Mouse (Mus musculus): Measurements from ENCODE around the gene Jph3.

The Jph3 gene

DNA sequence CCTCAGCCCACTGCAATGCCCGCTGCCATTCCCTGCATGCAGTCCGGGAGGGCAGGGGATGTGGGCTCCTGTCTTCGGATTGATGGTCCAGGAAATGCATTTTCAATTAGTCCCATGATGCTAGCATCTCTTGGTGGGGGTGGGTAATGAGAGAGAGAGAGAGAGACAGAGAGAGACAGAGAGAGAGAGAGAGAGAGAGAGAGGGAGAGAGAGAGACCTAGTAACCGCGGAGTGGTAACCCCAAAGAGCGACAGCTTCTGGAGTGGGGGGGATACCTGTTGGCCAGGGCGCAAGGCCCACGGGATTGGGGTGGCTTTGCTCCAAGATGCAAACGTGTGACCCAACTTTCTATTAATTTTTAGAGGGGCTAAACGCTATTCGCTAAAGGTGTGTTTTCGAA lies at the start of gene Jph3:
Gene Jph3 (plus strand): TSS at position 301 of the 400 bp plus-strand sequence.
- DNase-seq, result no peak

DNA sequence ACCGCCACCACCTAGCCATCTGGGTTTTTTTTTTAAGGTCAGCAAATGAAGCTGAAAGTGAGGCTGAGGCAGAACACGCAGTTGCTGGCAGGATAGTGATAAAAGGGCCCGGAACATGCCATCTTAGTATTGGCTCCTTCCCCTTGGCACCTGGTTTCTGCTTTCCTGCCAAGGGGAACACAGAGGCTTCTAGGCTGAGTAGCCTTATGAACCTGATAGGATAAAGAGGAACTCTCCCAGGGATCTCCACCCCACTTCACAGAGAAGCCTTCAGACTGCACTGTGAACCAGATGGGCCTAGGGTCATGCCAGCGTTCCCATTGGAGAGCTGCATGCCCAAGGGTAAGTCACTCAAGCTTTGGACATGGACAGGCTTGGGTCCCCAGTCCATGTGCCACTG lies 48.5 kb upstream of the Jph3 start:
- DNase-seq, result no peak

DNA sequence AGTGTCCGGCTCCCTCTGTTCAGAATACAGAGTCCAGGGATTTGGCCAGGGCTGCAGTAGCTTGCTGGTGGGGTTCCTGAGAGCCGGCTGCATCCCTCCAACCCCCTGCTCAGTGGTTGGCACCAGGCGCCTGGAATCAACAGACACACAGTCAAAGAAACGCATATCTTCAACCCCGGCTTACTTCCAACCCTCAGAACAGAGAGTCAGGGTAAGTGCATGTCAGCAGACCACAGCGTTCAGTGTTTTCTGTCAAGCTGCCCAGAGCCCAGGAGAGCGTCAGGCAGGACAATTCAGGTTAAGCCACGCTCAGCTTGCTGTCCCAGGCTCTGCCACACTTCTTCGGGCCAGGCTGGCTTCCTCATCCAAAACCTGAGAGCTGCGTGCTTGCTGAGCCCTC lies 48.0 kb upstream of the Jph3 start:
- DNase-seq, result no peak

DNA sequence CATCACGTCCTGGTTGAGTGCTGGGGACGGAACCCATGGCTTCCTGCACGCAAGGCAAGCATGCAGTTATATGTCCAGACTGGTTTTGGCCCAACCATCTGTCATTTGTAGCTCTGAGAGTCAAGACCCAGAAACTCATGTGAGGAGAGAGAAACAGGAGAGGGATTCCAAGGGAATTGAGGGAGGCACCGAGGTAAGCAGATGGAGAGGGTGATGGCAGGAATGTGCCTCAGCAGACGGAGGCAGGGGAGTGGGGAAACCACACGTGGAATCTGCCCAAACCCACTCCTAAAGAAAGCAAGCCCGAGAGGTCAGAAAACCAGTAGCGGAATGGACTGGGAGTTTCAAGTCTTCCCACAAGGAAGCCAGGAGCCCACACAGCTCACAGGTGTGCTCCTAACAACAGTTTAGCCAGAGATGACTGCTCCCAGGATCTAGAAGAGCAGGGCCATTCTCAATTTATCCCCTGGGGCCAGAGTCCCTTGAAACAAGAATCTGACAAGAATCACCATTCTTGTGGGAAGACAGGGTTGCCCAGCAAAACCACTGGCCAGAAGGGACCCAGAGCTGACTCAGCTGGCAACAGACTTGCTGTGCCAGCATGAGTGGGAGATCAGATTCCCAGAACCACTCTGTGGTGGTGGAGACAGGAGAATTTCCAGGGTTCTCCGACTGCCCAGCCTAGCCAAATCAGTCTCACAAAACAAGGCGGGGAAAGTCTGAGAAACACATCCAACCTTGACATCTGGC lies 46.2 kb upstream of the Jph3 start:
- DNase-seq, result no peak

DNA sequence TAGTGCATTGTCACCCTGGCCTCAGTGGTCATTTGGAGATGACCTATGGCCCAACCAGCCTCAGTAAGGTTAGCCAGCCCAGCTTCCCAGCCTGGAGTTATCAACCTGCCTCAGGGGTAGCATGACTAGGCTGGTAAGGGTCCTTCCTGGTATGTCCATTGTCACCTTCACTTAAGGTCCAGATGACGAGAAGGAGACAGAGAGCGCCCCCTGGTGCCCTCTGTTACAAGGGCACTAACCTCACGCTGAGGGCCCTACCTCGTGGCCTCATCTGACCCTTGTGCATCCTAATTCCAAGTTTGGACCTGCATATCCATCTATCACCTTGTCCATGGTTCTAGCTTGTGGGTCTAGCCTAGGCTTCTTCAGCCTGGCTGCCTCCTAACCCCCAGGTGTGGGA lies 44.0 kb upstream of the Jph3 start:
- peak; percentile 51 for DNase-seq

DNA sequence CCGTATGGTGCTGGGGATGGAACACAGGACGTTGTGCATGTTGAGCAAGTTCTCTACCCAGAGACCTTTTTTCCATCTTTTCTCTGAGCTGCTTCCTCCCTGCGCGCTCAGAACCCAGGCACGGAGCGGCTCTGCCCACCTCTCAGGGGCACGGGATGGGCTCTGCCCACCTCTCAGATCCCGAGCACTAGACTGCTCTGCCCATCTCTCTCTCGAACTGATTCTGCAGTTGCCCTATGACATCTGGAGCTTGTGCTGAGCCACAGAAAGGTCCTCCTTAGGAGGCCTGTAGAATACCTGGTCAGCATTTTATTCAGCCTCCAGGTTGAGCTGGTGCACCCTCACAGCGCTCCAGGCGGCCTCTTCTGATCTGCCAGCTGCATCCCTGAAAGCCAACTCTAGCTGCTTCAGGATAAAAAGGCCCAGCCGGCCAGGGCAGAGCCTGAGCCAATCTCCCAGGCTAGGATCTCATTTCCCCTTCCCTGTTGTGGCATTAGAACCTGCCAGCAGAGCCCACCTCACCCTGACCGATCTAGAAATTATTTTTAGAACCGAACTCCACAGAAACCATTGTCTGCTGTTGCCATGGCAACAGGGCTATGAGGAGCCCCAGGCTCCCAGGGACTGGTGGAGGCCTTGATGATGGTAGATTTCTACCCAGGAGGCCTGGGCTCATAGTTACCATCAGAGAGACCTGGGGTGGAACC lies 41.8 kb upstream of the Jph3 start:
- DNase-seq, result no peak

DNA sequence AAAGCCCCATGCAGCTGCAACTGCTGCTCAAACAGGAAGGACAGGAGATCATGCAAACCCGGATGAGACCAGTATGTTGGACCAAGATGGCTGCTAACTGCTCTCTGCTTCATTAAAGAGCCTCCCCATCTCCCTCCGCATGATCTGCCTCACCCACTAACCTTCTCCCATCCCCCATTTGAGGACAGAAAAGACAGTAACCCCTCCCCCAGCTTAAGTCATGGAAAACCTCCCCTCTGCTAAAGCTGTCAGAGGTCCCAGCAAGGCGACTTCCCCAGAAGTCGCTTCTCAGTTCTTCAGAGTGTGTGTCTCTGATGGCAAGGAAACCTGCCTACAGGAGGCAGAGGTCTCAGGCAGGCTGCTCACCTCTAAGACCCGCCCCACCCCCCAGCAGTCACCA lies 40.9 kb upstream of the Jph3 start:
- DNase-seq, result no peak

DNA sequence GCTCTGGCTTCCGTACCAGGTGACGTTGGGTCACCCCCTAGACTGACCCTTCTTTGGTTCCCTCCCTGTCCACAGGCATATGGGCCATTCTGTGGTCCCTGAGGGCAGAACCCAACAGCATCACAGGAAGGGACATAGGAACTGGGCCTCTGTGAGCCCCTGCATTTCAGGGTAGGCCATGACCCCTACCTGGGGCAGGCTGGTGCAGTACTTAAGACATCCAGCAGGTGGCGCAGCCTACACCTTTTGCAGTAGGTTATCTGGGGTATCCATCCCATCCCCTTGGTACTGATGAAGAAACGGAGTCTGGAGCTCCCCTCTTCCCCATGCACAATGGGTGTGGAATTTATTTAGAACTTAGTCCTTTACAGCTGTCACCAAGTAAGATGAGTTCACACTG lies 35.0 kb upstream of the Jph3 start:
- peak; percentile 56 for DNase-seq

DNA sequence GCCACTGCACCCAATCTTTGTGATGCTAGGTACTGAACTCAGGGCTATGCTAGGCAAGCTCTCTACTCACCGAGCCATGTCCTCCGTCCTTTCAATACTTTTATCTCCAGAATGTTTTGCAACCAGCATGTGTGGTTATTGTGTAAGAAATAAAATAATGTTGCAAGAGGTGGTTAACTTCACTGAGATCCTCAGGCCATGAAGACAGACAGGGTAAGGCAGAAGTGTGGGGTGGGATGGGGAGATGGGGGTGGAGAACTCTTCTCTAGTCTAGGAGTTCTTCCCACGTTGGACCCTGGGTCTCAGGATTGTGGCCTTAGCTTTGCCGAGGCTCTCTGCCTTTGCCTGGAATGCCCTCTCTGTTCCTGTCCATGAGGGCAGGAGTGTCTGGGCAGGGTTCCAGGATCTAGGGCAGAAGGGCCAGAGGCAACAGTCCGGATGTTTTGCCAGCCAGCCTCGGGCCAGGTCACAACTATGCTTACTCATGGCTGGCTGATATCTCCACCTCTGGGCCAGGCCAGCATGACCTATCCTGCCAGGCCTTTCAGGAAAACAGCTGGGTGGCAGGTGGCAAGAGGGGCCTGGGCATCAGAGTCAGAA lies 33.7 kb upstream of the Jph3 start:
- no peak for DNase-seq

DNA sequence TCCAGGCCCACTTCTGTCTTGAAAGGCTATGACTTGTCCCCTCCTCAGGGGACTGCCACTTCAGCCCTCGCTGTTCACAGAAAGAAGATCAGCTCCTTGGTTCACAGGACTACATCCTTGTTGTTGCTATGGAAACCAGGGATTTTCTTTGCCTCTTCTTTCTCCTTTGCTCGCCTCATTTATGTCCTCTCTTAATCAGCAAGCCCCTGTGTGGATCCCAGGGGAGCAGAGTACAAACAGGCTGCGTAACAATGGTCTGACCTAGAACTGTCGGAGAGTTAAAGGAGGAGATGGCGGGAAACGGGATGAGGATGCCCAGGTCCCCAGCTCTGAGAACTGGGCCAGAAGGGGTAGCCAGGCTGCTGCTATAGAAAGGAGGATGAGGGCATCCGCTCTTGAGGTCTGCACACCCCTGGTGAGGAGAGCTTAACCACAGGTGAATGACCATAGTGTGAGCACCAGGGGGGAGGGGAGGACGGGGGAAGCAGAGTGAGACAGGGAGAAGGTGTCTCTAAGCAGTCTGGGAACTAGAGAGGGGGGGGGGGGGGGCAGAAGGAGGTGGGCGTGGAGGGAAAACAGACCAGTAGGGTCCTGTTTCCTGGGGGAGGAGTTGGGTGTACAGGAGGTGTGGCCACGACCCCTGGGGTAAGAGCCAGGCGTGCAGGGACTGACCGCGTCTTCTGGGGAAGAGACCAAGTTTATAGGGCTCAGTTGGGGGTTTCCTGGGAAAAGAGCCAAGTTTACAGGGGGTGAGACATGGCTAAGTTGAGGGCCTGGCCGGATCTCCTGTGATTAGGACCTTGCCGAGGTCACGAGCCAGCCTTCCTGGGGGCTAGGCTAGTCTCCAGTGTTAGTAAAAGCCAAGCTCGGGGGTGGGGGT lies 31.4 kb upstream of the Jph3 start:
- no peak for DNase-seq

DNA sequence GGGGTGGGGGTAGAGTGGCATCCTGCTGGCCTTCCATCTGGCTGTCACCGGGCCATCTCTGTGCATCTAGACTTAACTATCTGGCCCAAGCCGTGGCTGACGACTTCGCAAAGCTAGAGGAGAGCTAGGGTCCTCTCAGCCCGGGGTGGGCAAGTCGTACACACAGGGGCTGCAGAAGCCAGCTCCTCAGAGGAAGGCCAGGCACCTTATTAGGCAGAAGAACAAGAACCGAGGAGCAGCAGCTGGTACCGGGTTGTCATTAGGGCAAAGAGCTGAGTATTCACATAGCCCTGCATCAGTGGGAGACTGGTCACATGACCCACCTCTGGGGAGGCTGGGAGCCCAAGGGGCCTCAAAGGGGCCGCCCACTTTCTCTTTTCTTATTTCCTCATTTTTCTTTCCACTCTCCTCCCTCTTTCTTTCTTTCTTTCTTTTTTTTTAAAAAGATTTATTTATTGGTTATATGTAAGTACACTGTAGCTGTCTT lies 30.8 kb upstream of the Jph3 start:
- DNase-seq, result no peak

DNA sequence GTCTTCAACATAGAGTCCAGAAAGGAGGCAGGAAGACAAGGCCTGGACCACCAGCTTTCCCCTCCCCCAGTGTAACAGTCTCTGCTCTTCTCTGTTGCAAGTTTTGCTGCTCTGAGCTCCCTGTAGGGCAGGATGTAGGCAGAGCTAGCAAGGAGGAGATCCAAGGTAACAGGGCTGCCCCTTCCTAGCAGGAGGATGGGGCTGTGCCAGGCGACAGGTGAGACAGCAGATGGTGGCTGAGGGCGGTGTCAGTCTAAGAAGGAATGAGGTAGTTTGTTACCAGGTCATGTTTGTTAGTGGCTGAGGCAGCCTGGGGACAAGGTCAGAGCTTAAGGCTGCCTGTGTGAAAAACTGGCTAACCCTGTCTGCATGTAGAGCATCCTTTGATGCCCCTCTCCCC lies 29.5 kb upstream of the Jph3 start:
- DNase-seq, result no peak

DNA sequence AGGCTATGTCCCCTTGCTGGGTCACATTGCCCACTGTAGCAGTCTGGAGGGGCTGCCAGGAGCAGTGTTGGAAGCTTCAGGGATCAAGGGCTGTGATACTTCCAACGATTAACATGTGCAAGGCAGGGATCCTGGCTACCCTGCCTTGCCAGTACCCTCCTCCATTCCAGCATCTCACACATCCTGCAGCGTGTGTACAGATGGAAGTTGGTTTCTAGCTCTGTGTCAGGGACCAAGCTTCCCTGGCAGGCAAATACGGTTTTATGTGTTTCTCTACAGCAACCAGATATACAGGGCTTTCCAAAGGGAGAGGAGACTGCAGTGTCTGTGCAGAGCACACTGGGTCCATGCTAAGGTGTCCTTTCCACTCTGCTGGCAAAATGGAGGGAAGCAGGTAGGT lies 24.2 kb upstream of the Jph3 start:
- no peak for DNase-seq

DNA sequence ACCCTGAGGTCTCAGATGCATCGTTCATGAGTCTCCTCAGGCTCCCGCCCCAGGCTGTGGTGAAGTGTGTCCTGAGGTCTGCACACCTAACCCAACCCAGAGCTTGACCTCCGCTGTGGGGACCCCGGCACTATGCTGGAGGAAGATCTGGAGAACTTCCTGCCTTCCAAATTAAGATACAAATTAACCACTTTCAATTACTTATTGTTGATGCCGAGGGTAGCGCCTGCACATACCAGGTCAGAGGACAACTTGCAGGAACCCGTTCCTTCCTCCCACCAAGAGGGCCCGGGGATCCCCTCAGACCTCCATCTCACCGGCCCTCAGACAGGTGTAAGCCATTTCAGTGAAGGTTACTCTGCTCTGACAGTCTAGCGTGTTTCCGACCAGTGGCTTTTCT lies 22.5 kb upstream of the Jph3 start:
- DNase-seq, result no peak

DNA sequence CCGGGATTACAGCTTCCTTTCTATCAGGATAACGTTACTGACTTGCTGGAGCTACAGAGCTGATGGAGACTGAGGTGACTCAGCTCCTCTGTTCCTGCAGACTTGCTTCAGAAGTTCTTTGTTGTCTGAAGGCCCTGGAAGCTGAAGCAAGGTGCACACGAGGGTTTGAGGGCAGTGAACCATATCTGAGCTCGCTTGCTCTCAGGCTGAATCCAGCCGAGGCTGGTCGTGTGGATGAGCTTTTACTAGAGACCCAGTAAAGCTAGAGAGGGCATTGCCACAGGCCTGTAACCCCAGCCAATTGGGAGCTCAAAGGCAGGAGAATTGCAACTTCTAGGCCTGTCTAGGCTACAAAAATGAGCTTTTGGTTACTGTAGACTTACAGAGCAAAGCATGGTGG lies 21.0 kb upstream of the Jph3 start:
- DNase-seq, result no peak

DNA sequence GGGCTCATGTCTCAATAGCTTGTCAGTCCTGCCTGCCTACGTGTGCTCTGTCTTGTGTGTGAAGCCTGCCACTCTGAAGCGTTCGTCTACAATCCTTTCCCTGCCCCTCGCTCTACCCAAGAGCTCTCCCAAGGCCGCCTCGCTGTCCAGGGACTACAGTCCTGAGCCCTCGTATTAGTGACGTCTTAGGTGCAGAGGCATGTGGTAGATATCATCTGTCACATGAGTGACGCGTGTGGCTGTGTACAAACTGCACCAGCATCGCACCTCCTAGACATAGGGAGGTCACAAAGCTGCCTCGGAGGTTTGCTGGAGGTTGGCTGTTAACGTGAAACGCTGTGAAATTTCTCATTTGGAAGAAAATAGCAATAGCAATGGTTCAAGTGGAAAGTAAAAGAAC lies 11.9 kb upstream of the Jph3 start:
- DNase-seq, result no peak

DNA sequence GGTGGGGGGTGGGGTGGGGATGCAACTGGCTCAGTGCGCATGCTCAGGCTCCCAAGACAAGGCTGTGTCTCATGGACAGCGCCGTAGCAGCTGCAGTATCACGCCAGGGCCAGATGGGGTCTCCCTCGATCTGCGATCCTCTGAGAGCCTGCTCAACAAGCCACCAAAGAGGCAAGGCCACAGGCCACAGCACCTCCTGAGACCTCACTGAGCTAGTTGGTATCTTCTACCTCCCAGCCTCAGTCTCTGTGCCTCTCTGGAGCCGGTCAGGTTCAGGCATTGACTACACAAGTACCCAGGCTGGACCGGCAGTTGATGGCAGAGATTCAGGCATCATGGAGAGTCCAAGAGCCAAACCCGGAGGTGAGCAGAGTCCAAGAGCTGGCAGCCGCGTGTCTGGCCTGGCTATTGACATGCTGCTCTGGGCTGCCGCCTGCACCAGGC lies 11.4 kb upstream of the Jph3 start:
- peak; percentile 76 for DNase-seq

DNA sequence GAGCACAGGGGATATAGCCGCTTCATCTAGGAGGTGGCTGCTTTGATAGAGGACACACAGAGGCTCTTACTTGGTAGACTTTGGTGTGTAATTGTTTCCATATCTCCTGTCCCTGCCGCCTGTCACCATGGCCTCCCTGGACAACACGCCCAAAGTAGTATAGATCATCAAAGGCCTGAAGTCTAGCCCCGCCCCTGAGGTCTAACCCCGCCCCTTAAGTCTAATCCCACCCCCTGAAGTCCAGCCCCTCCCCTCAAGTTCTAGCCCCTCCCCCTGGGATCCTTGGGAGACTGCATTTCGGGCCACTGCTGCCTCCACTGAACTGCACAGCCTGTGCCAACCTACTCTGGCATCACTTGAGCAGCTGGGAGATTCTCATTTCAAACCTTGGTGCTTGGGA lies 10.5 kb upstream of the Jph3 start:
- no peak for DNase-seq

DNA sequence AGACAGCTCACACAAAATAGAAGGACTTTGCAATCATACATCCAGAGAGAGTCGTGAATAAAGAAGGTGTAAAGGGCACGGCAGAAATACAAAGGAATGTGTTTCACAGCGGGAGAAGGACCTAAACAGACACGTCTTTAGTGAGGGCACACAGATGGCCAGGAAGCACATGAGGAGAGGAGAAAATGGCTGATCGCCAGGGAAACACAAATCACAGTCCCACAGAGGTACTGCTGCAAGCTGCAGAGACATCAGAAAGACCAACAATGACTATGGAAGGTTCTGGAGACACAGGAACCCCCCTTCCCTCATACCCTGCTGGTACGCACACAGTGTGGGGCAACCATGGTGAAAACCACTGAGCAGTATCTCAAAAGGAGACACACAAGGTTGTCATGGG lies 8.4 kb upstream of the Jph3 start:
- DNase-seq, result no peak

DNA sequence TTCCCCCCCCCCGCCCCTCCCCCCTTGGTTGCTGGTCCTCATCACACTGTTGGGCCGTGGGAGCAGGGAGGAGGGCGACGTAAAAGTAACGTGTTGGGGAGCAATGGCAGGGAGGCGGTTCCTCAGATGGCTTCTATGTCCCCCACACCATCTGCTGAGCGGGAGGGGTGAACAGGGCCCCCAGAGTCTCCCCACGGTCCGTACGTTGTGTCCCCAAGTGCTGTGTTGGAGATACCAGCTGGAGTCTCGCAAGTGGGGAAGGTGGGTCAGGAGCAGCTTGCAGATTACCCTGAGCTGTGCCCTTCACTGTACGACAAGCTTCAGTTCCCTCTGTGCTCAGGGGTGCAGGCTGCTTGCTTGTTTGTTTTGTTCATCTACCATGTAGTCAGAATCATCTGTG lies 5.6 kb upstream of the Jph3 start:
- no peak for DNase-seq

DNA sequence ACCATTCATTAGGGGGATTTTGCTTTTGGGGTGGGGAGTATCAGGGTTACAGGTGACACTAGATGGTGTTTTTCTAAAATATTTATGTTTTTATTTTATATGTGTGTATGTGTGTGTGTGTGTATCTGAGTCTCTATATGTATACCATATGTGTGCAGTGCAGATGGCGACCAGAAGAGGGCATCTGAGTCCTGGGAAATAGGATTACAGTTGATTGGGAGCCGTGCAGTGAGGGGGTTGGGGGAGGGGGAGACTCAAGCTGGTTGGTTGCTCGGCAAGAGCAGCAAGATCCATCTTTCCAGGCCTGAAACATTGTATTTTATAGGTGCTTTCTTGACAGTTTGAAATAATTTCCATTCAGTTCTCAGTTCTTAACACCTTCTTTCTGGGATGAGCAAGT lies 2.3 kb upstream of the Jph3 start:
- DNase-seq, result no peak

DNA sequence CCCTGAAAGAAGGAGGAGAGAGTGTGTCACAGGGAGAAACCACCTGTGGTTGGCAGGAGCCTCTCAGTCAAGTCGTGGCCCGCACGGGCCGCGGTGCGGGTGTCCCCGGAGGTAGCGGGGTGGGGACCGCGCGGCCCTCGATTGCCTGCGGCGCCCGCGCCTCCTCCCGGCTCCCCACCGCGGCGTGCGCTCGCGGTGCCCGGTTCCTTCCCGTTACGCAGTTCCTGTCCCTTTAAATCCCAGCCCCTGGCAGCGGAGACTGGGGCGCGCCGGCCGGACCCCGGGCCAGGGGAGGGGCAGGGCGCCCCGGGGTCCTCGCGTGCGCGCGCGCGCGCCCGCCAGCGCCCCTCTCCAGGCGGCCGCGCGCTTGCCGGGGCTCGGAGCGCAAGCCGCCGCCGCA lies 331 bp downstream of the Jph3 start:
- DNase-seq, result no peak

DNA sequence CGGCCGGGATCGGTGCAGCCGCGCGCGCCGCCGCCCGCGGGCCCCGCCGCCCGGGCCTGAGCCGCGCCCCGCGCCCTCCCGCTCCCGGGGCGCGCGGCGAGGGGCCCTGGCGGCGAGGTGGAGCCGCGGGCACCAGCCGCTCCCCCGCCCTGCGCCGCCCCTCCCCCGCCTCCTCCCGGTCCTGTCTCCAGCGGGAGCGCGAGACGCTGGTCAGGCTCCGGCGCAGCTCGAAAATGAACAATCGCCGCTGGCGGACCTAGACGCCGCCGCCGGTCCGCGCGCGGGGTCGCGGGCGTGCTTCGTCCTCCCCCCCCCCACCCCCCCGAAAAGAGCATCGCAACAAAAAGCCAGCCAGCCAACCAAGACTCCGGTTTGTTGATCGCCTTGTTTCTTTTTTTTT lies 747 bp downstream of the Jph3 start:
- no peak for DNase-seq
